Mouse (Mus musculus) retina, embryonic 14.5 days (tissue): ENCODE measurements at regions not wholly inside any gene's neighbourhood (a gene's known extent, or its start where the extent isn't known, plus 50 kb on each side); places are given as distances from the start of the nearest gene placed in this dataset.
A peak's percentile ranks its signal among the peaks of the same experiment; 100 is the strongest.
"Not testable (repeated sequence)": the region's sequence is repeated elsewhere in the genome, so short reads cannot be mapped to it uniquely, and the experiment has no call there.

Source experiments
- DNase-seq: peaks from one replicate; pipeline ENCODE4 v3.0.0-alpha.2; 2015; ENCODE audit warnings: low spot score

GRCm38 (mm10) chr17:55186361-55186760 lies 258.8 kb upstream of the St6gal2 start:
- DNase-seq, result no peak

GRCm38 (mm10) chr17:55186826-55187225 lies 258.4 kb upstream of the St6gal2 start:
- DNase-seq, result no peak

- no peak for DNase-seq
Observed at GRCm38 (mm10) chr17:55206585-55206984, 238.6 kb upstream of the St6gal2 start.

DNA sequence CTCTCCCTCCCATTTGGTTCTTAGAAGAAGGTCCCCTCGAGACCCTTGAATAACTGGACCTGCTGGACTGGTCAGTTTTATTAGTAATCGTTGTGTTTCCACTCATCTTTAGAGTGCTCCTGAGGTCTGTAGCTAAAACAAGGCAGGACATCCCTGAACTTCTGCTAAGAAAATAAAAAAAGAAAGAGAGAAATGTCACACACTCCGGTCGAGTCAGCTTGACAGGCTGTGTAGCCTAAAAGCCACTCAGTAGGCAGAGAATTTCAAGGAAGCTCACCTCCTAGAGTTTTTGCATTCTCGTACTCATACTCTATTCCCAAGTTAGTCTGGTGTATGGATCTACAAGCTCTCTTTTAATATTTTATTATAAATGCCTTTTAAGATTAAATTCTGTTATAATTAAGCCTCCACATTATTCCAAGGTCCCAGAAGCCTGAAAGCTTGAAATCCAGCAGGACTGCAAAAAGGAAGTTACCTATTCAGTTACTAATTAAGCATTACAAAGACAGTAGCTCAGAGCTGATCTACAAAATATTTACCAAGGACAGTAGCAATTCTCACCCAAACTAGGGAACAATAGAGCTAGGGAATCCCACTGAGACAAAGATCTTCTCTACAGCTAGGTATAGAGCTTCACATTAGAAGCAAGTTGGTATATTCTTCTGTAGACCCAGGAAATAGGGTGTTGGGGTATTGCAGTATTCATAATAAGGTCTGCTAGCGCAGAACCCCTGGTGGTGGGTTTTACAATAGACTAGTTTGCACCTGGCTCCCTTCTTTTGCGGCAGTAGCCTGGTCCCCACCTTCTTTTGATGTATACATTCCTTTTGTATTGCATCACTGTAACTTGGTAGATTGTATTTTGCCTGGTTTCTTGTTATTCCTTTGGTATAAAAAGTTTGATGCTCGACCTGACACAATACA lies 226.7 kb upstream of the St6gal2 start:
- DNase-seq, result not testable (repeated sequence)

GRCm38 (mm10) chr17:55224058-55224457 lies 221.1 kb upstream of the St6gal2 start:
- no peak for DNase-seq

DNA sequence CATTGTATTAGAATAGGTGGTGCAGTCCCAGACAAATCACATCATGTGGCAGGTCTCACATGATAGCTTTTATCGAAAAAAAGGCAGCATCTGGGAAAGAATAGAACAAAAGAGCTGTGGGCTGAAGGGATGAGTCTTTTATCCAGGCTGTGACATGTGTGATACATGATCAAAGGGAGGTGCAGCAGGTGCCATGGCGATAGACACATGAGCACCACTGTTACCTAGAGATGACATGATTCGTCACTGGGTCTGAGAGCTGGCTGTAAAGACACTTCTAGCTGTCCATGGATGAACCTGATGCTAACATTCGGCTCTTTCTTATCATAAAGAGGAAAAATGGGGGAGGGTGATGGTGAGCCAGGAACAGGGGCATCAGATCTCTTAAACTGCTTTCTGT lies 210.9 kb upstream of the St6gal2 start:
- no peak for DNase-seq

DNA sequence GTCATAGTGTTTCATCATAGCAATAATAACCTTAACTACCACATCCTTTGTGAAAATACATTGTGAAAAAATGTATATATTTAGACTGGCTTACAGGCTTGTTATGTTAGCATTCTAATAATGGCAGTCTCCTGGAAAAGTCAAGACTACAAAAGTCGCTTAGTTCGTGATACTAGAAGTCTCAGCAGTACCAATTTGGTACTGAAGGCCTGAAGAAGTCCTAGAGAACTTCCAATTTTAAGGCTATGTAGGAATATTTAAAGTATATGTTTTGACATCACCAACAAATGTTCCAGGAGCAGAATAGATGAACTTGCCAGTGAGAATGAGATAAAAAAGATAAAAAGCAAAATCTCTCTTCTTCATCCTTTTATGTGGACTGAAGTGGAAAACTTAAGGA lies 182.5 kb upstream of the St6gal2 start:
- DNase-seq, result no peak

DNA sequence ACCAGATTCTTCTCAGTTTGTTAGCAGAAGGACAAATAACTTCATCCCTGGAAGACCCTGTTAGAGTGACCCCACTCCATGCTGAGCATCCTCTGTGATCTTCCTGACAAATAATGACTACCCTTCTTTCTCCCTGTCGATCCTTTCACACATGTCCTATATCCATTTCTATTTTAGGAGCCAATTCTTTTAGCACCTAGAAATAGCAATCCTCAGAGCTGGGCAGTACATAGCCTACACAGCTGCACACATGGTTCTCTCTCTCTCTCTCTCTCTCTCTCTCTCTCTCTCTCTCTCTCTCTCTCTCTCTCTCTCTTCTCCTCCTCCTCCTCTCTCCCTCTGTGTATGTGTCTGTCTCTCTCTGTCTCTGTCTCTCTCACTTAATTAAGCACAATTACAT lies 168.6 kb upstream of the St6gal2 start:
- DNase-seq, result no peak

DNA sequence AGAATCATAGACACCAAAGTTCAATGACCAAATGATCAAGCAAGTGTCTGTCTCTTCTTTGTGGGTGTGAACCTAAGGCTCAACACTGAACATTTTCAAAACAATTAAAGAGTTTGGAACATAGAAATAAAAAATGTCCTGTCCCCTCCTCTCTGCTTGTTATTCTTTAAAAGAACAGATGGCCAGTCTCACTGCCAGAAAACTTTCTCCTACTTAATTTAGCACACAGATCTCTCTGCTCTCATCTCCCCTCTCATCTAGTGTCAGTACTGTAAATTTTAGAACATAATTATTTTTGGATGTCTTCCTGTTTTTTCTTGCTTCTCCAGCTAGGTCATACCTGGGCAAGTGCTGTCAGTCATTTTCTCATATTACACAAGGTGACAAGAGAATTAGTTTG lies 163.9 kb upstream of the St6gal2 start:
- no peak for DNase-seq

DNA sequence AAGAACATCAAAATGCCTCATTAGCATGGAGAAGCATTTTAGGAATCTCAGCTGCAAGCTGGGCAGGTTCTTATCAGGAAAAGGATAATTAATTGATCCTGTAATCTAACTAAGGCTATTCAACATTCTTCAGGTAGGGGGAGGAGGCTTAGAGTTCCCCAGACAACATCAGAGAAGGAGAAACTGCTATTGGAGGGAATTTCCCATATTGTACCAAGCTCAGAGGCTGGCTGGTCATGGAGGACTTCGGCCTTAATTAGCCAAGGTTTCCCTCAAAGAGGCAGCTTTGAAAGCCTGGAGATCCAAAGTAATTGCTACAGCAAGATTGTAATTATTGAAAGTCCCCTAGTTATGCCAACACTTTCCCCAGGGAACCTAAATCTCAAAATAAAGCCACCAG lies 156.6 kb upstream of the St6gal2 start:
- DNase-seq, result no peak

- no peak for DNase-seq
Observed at GRCm38 (mm10) chr17:55292656-55293055, 152.5 kb upstream of the St6gal2 start.

DNA sequence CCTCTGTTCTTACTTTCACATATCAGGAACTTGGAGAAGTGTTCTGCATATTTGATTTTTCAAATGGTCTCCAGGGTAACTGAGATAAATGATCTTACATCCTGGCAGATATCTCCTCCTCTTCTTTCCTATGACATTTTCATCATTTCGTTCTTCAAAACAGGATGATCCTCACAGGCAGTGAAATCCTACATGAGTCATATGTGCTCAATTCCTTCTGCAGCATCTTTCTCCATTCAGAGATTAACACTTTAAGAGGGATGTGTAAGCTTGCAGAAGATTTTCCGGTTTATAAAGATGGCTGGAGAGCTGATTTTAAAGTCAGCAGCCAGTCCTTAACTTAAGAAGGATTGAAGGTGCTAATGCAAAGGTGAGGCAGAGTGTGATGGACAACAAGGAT lies 148.5 kb upstream of the St6gal2 start:
- no peak for DNase-seq

GRCm38 (mm10) chr17:55298852-55299251 lies 146.3 kb upstream of the St6gal2 start:
- no peak for DNase-seq

DNA sequence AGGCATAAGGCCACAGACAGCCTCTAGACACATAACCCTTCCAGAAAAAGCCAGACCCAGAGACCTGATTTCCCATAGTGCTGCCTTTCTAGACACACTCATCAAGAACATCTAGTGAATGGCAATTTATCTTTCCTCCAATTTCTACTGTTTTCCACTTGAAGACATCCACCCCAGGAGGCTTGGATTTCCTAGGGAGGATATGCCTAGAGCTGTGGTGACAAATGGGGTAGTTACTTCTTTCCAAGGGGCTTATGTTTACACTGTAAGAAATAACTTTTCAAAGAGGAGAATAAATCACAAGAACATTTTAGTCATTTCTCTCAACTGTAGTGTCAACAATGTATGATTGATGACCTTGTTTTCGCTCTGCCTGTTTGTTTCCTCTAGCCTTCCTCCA lies 124.2 kb upstream of the St6gal2 start:
- DNase-seq, result no peak

DNA sequence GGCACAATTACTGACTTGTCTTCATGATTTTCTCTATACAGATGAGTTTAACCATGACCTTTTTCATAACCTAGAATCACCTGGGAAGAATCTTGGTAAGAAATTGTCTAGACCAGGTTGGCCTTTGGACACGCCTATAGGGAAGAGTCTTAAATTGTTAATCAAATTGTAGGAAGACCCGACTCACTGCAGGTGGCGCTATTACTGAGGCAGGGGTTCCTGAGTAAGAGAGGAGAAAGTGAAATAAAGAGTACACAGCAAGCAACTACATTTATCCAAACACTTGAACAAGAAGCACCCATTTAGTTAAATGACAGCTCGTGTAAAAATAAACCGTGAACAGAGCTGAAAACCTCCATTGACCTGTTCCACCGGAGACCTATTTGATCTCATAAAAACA lies 85.9 kb upstream of the St6gal2 start:
- no peak for DNase-seq

DNA sequence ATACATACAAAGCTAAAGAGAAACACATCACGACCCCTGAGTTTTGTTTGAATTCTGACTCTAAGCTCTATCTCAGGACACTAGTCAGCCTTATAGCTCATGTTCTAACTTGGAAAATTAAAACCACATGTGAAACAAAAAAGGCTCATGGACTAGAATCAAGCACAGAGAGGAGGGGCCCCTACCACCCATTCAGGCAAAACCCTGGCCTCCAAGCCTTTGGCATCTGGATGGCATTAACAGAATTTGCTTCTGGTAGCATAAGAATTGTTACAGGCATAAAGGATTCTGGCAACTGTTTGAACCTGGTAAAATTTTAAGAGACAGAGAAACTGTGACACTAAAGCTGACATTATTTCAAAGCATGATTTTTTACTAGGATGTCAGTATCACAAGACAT lies 78.1 kb upstream of the St6gal2 start:
- DNase-seq, result peak; percentile 35

DNA sequence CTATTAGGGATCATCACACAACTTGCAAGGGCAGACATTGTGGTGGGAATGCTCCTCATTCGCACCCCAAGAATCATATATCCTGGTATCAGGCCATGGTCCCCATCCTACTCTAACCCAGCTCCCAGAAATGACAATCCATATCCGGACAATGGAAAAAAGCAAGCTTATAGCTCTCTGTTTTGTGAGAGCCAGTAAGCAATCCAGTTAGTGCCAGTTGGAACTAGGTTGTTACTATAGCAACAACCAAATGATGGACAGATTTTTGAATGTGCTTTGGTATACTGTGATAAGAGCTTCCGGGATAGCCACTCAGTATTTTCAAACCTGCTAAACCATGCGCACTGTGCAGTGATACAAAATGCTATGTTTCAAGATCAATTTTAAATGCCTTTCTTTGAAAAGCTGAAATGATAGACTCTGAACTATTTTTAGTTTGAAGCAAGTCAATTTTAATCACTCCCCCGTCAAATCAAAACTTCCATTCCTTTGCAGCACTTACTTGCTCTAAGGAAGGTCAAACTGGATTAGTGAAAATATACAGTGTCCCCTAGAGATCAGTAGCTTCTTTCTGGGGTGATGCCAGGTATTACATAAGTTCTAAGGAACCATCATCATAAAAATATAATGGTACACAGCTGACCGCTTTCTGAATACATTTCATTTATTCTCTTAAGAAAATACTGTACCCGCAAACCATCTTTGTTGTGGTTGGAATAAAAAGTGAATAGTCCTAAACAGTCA lies 77.5 kb upstream of the St6gal2 start:
- peak; percentile 81 for DNase-seq
